Mouse (Mus musculus): ENCODE measurements at regions not wholly inside any gene's neighbourhood (a gene's known extent, or its start where the extent isn't known, plus 50 kb on each side); places are given as distances from the start of the nearest gene placed in this dataset.

DNA sequence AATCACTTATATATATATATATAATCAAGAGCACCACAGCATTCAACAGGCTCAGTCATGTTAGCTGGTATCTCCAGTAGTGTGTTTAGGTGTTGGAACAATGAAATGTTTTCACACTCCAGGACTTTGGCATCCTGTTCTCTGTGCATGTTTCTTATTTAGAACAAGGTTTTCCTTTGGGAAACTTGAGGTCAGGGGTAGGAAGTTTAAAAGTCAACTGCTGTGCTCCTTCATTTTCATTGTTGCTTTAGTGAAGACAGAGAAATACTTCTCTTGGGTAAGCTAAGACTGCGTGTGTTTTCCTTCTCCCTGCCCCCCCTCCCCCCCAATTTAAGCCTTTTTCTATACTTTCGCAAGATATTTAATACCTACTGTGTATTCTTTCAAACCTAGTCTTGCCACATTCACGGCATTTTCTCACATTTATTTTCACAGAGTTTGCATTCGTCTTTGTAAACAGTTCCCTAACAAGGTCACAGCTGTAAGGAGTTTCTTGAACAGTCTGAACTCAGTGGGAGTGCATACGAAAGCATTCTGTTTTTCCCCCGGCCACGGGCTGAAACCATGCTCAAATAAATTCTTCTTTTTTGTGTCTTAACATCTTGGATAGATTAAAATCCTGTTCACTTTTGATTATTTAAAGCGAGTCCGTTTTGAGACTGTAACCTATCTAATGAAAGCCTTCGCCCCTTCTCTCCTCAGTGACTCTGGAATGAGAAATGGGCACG, 279.2 kb downstream of the Col12a1 start:
- DNase-seq = no peak

- no peak for DNase-seq
Observed at GRCm38 (mm10) chr9:79455226-79455625, 263.4 kb downstream of the Col12a1 start.

- no peak for DNase-seq
Observed at GRCm38 (mm10) chr9:79479118-79479517, 239.5 kb downstream of the Col12a1 start.

DNA sequence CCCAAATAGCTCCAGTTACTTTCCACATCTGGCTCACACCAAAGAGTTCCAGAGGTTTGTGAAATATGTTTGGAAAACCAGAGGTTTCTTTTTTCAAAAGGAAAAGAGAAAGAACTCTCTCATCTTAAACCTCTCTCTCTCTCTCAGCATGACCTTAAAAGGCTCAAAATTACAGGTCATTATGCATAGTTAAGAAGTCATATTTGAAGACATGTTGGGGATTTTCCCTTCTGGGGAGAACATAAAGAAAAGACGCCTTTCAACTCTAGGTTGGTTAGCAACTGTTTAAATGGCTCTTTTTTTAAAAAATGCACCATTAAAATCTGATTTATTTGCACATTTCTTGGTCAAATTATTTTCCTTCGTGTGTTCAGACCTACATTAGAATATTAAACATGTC, 218.4 kb downstream of the Col12a1 start:
- no peak for DNase-seq

- DNase-seq = no peak
Observed at GRCm38 (mm10) chr9:79502034-79502433, 216.6 kb downstream of the Col12a1 start.

GRCm38 (mm10) chr9:79516384-79516783, 202.2 kb downstream of the Col12a1 start:
- no peak for DNase-seq

DNA sequence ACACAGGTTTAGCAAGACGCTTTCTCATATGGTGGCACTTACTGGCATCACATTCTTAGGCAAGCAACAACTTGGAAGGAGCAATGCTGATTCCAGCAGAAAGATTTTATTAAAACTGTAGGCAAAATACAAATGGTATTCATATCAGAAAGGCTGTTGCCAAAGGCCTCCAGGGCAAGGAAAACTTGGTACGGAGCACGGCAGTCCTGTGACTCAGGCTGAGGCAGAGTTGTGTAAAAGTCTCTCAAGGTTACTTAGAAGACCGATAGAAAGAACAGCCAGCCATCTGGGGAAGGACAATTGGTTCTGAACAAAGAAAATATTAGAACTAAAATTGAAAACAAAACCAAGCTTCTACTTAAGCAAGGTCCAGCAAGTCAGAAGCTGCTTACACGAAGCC, 201.2 kb downstream of the Col12a1 start:
- DNase-seq = no peak

DNA sequence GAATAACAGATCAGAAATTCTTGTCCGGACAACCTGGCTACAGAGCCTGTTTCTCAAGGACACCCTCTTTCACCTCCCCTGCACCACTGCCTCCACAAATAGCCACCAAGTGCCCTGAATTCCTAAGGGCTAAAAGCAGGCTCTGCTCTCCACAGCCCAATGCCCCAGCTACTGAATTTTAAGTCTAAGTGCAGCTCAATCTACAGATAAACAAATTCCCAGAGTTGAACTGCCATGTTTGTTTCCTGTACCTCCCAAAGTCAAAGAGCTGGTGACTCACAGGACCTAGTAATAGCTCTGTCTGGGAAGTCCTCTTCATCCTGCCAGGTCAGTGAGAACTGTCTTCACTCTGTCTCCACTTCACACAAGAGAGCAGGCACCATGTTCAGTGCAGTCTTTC, 200.0 kb downstream of the Col12a1 start:
- peak; percentile 26 for DNase-seq

DNA sequence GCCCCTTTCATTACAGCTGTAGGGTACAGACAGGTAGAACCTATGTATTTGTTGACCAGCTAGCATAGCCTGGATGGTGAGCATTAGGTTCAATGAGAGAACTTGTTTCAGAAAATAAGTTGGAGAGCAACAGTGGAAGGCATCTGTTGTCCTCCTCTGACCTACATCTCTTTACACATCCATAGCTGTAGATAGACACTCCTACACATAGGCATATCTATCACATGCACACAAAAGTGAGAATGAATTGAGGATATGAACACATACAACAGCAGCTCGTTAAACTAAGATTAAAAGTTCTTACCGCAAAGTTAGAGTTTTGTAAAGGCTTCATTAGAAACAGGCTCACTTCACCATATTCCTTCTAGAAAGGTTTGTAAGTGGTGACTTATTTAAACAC, 198.1 kb downstream of the Col12a1 start:
- no peak for DNase-seq

- no peak for DNase-seq
Observed at GRCm38 (mm10) chr9:79523054-79523453, 195.6 kb downstream of the Col12a1 start.

- no peak for DNase-seq
Observed at GRCm38 (mm10) chr9:79525000-79525399, 193.6 kb downstream of the Col12a1 start.

DNA sequence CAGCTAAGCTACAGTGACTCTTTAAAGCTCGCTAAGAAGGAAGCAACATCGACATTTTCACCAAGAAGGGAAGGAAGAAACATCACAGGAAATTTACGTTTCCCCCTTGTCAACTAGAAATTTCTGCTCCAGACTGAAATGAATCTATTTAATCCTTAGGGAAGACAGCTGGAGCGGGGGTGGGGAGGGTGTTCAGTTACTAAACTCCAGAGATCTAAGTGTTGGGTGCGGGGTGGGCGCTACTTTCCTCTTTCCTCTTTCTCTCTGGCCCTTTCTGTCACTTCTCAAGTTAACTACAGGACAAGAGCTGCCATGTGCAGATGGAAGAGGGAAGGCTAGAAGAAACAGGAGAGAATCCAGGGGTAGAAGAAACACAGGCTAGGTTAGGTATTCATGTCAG, 192.2 kb downstream of the Col12a1 start:
- no peak for DNase-seq

- no peak for DNase-seq
Observed at GRCm38 (mm10) chr9:79527331-79527730, 191.3 kb downstream of the Col12a1 start.

Data from heart, postnatal 4 days (tissue).